Comparison of ENCODE assay signal across 13 mouse cellular contexts in the genomic region with DNA sequence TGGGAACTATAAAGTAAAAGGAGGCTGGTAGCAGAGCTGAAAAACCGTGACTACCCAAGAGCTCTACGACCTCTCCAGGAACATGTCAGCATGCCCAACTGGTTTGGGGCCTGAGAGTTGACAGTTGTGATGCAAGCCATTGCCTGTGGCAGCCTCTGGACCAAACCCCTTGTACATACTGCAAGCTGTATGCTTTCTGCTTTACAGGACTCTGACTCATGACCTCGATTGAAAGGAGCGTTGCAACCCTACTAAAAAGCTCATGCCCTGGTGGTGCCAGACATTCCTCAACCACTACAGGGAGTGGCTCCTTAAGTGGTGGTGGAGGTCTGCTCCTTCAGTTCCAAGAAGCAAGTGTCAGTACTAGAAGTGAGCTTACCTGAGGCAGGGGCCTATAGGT. TPM values are rescaled to one million over a fixed set of nuclear protein-coding genes. Genes with fewer than 3 reads are reported as not detected.
A peak's percentile ranks its signal among the peaks of the same experiment; 100 is the strongest.
DNase-seq lines count a peak whose midpoint lies in the region; ATAC-seq lines count a peak whose summit lies in the region.
"Had no signal": no experiment of that assay in that cellular context is flagged by ENCODE, and none has a peak within 500 bp of the region (broad histone marks: within the 10 kb centered on the region; RNA-seq: fewer than 3 reads in every experiment).

No protein-coding gene starts in this region.

- no peak overlapping the region for H3K9ac ChIP-seq in forebrain, embryonic 14.5 days (ENCODE audit: low read length)
- H3K9ac ChIP-seq in midbrain, embryonic 11.5 days (ENCODE audit: low read length), result no peak overlapping the region
- no peak overlapping the region for H3K9ac ChIP-seq in midbrain, embryonic 14.5 days (replicated peaks; ENCODE audit: low read length)
- H3K9ac ChIP-seq in hindbrain, embryonic 16.5 days (ENCODE audit: low read depth, low read length), result 0 out of 2 replicates have a peak overlapping the region, but pooled peaks have one; percentile 20
- H3K9ac ChIP-seq in stomach, embryonic 15.5 days, result no peak overlapping the region
- no peak overlapping the region for H3K9ac ChIP-seq in liver, embryonic 11.5 days (ENCODE audit: low read depth, low read length)
- H3K9ac ChIP-seq: liver, embryonic 13.5 days had no signal

- peaks cover 20% of the 10 kb centered on the region for H3K4me1 ChIP-seq in forebrain, embryonic 10.5 days
- 0 out of 2 replicates have a peak, but pooled peaks cover 2% of the 10 kb centered on the region for H3K4me1 ChIP-seq in forebrain, embryonic 14.5 days (ENCODE audit: control insufficient read depth, insufficient read depth, low read length)
- 0 out of 2 replicates have a peak, but pooled peaks cover 2% of the 10 kb centered on the region for H3K4me1 ChIP-seq in midbrain, embryonic 11.5 days (ENCODE audit: control insufficient read depth, insufficient read depth, low read length)
- H3K4me1 ChIP-seq in midbrain, embryonic 14.5 days (ENCODE audit: control insufficient read depth, insufficient read depth, low read length), result peaks cover 8% of the 10 kb centered on the region; the same call in 1 of the 2 replicates
- H3K4me1 ChIP-seq in hindbrain, embryonic 16.5 days (ENCODE audit: control insufficient read depth, insufficient read depth, low read depth, low read length), result peaks cover 7% of the 10 kb centered on the region
- peaks cover 13% of the 10 kb centered on the region for H3K4me1 ChIP-seq in stomach, embryonic 15.5 days
- H3K4me1 ChIP-seq in liver, embryonic 11.5 days (replicated peaks; ENCODE audit: control insufficient read depth, insufficient read depth, low read length), result 0 out of 2 replicates have a peak, but pooled peaks cover 3% of the 10 kb centered on the region

- no peak for ATAC-seq in forebrain, embryonic 14.5 days
- peak; percentile 14; the same call in 1 of the 2 replicates for ATAC-seq in midbrain, embryonic 11.5 days (ENCODE audit: low FRiP score)
- ATAC-seq in midbrain, embryonic 14.5 days (ENCODE audit: low FRiP score, low TSS enrichment), result no peak
- 0 out of 2 replicates have a peak, but pooled peaks have one; percentile 17 for ATAC-seq in hindbrain, embryonic 16.5 days
- ATAC-seq in stomach, embryonic 15.5 days (ENCODE audit: insufficient read depth, low FRiP score, low read depth), result peak; percentile 53
- ATAC-seq in megakaryocyte, adult 5-6 weeks (ENCODE audit: poor library complexity, severe bottlenecking), result no peak
- no peak for ATAC-seq in liver, embryonic 11.5 days (replicated peaks; ENCODE audit: low FRiP score)
- ATAC-seq: inflammation-experienced regulatory T-cells, adult 6 months had no signal

- 84% methylated on average over 4 of the region's 4 CpGs for WGBS in forebrain, embryonic 10.5 days
- 81% methylated on average over 4 of the region's 4 CpGs for WGBS in forebrain, embryonic 14.5 days
- WGBS in midbrain, embryonic 11.5 days, result 76% methylated on average over 4 of the region's 4 CpGs
- WGBS in midbrain, embryonic 14.5 days, result 83% methylated on average over 4 of the region's 4 CpGs
- WGBS in hindbrain, embryonic 16.5 days, result 68% methylated on average over 4 of the region's 4 CpGs
- 34% methylated on average over 4 of the region's 4 CpGs for WGBS in stomach, embryonic 15.5 days
- 59% methylated on average over 4 of the region's 4 CpGs for WGBS in liver, embryonic 11.5 days

- no peak overlapping the region for H3K4me2 ChIP-seq in forebrain, embryonic 14.5 days (ENCODE audit: low read length)
- H3K4me2 ChIP-seq in midbrain, embryonic 11.5 days, result no peak overlapping the region
- no peak overlapping the region for H3K4me2 ChIP-seq in midbrain, embryonic 14.5 days (ENCODE audit: low read length)
- no peak overlapping the region for H3K4me2 ChIP-seq in hindbrain, embryonic 16.5 days (ENCODE audit: low read length)
- no peak overlapping the region for H3K4me2 ChIP-seq in stomach, embryonic 15.5 days
- no peak overlapping the region for H3K4me2 ChIP-seq in liver, embryonic 11.5 days
- H3K4me2 ChIP-seq: liver, embryonic 13.5 days had no signal

- no peaks in the 10 kb centered on the region for H3K36me3 ChIP-seq in forebrain, embryonic 10.5 days (replicated peaks)
- H3K36me3 ChIP-seq in forebrain, embryonic 14.5 days (ENCODE audit: control insufficient read depth, insufficient read depth, low read length), result no peaks in the 10 kb centered on the region
- no peaks in the 10 kb centered on the region for H3K36me3 ChIP-seq in midbrain, embryonic 11.5 days (ENCODE audit: control insufficient read depth, insufficient read depth, low read length)
- no peaks in the 10 kb centered on the region for H3K36me3 ChIP-seq in midbrain, embryonic 14.5 days (ENCODE audit: control insufficient read depth, insufficient read depth, low read length)
- no peaks in the 10 kb centered on the region for H3K36me3 ChIP-seq in hindbrain, embryonic 16.5 days (ENCODE audit: control insufficient read depth, insufficient read depth, low read length)
- no peaks in the 10 kb centered on the region for H3K36me3 ChIP-seq in stomach, embryonic 15.5 days
- H3K36me3 ChIP-seq in liver, embryonic 11.5 days (ENCODE audit: control insufficient read depth, insufficient read depth, low read length), result no peaks in the 10 kb centered on the region; the same call in 1 of the 2 replicates
- H3K36me3 ChIP-seq: liver, embryonic 13.5 days had no signal

- DNase-seq in forebrain, embryonic 10.5 days (ENCODE audit: extremely low spot score, low spot score), result no peak
- no peak for DNase-seq in forebrain, embryonic 14.5 days (ENCODE audit: low spot score)
- DNase-seq in midbrain, embryonic 11.5 days (ENCODE audit: low spot score, missing footprints), result no peak
- no peak for DNase-seq in midbrain, embryonic 14.5 days
- DNase-seq in liver, embryonic 11.5 days (ENCODE audit: low spot score), result no peak
- DNase-seq: adrenal gland, postnatal 10 days; B cell, adult 2 months; liver, embryonic 13.5 days; thymus, adult 18-20 months had no signal

- H3K9me3 ChIP-seq in forebrain, embryonic 10.5 days, result peaks cover 6% of the 10 kb centered on the region
- H3K9me3 ChIP-seq in forebrain, embryonic 14.5 days (replicated peaks; ENCODE audit: control insufficient read depth, low read length), result 0 out of 2 replicates have a peak, but pooled peaks cover 3% of the 10 kb centered on the region
- no peaks in the 10 kb centered on the region; the same call in 1 of the 2 replicates for H3K9me3 ChIP-seq in midbrain, embryonic 11.5 days (ENCODE audit: control insufficient read depth, low read length)
- H3K9me3 ChIP-seq in midbrain, embryonic 14.5 days (ENCODE audit: control insufficient read depth, low read length), result no peaks in the 10 kb centered on the region
- H3K9me3 ChIP-seq in hindbrain, embryonic 16.5 days (ENCODE audit: control insufficient read depth, low read length), result peaks cover 2% of the 10 kb centered on the region; the same call in 1 of the 2 replicates
- H3K9me3 ChIP-seq in stomach, embryonic 15.5 days, result no peaks in the 10 kb centered on the region
- peaks cover 2% of the 10 kb centered on the region; the same call in 1 of the 2 replicates for H3K9me3 ChIP-seq in liver, embryonic 11.5 days (ENCODE audit: control insufficient read depth, low read length)
- H3K9me3 ChIP-seq: liver, embryonic 13.5 days had no signal

- H3K27me3 ChIP-seq in forebrain, embryonic 10.5 days (ENCODE audit: poor library complexity, severe bottlenecking), result no peaks in the 10 kb centered on the region
- no peaks in the 10 kb centered on the region for H3K27me3 ChIP-seq in forebrain, embryonic 14.5 days (replicated peaks; ENCODE audit: control insufficient read depth, insufficient read depth, low read length)
- H3K27me3 ChIP-seq in midbrain, embryonic 11.5 days (ENCODE audit: control insufficient read depth, insufficient read depth, low read length), result no peaks in the 10 kb centered on the region
- H3K27me3 ChIP-seq in midbrain, embryonic 14.5 days (ENCODE audit: control insufficient read depth, insufficient read depth, low read length), result no peaks in the 10 kb centered on the region
- H3K27me3 ChIP-seq in hindbrain, embryonic 16.5 days (replicated peaks; ENCODE audit: control insufficient read depth, insufficient read depth, low read length), result no peaks in the 10 kb centered on the region
- H3K27me3 ChIP-seq in stomach, embryonic 15.5 days (replicated peaks), result no peaks in the 10 kb centered on the region
- H3K27me3 ChIP-seq in liver, embryonic 11.5 days (replicated peaks; ENCODE audit: control insufficient read depth, insufficient read depth, low read length), result no peaks in the 10 kb centered on the region
- H3K27me3 ChIP-seq: liver, embryonic 13.5 days had no signal

- H3K27ac ChIP-seq in forebrain, embryonic 10.5 days, result peak overlapping the region; percentile 63
- H3K27ac ChIP-seq in forebrain, embryonic 14.5 days (ENCODE audit: low read depth, low read length), result no peak overlapping the region; the same call in 1 of the 2 replicates
- no peak overlapping the region for H3K27ac ChIP-seq in midbrain, embryonic 11.5 days (ENCODE audit: low read depth, low read length)
- H3K27ac ChIP-seq in midbrain, embryonic 14.5 days (replicated peaks; ENCODE audit: low read depth, low read length), result no peak overlapping the region
- peak overlapping the region; percentile 10; the same call in 1 of the 2 replicates for H3K27ac ChIP-seq in hindbrain, embryonic 16.5 days (ENCODE audit: low read depth, low read length)
- H3K27ac ChIP-seq in stomach, embryonic 15.5 days, result peak overlapping the region; percentile 86
- H3K27ac ChIP-seq in liver, embryonic 11.5 days (ENCODE audit: low read depth, low read length), result no peak overlapping the region
- H3K27ac ChIP-seq: liver, embryonic 13.5 days had no signal

- no peak overlapping the region for H3K4me3 ChIP-seq in forebrain, embryonic 10.5 days
- no peak overlapping the region for H3K4me3 ChIP-seq in forebrain, embryonic 14.5 days (ENCODE audit: low read depth, low read length)
- no peak overlapping the region for H3K4me3 ChIP-seq in midbrain, embryonic 11.5 days (ENCODE audit: low read depth, low read length)
- H3K4me3 ChIP-seq in midbrain, embryonic 14.5 days (replicated peaks; ENCODE audit: low read depth, low read length), result no peak overlapping the region
- H3K4me3 ChIP-seq in hindbrain, embryonic 16.5 days (ENCODE audit: low read length), result no peak overlapping the region
- no peak overlapping the region for H3K4me3 ChIP-seq in stomach, embryonic 15.5 days (replicated peaks)
- H3K4me3 ChIP-seq in liver, embryonic 11.5 days (ENCODE audit: low read depth, low read length), result no peak overlapping the region
- H3K4me3 ChIP-seq: liver, embryonic 13.5 days had no signal

RNA-seq across cellular contexts. Expression of a gene that starts 15.8 kb away (rescaled TPM):
- 828 and 834 TPM in 2 replicates for polyA plus RNA-seq in forebrain, embryonic 10.5 days (2016; fragmentation: Nextera tagmentation; extraction: Ambion mirVana)
- 136 and 139 TPM in 2 replicates for polyA plus RNA-seq in forebrain, embryonic 14.5 days (2014; fragmentation: Nextera tagmentation; extraction: Ambion mirVana)
- polyA plus RNA-seq in midbrain, embryonic 11.5 days (2014; fragmentation: Nextera tagmentation; extraction: Ambion mirVana), result 542 and 553 TPM in 2 replicates
- polyA plus RNA-seq in midbrain, embryonic 14.5 days (2014; fragmentation: Nextera tagmentation; extraction: Ambion mirVana), result 38.8 and 62.6 TPM in 2 replicates
- 54.2 and 66.2 TPM in 2 replicates for polyA plus RNA-seq in hindbrain, embryonic 16.5 days (2015; fragmentation: Nextera tagmentation; extraction: Ambion mirVana)
- 172 and 175 TPM in 2 replicates for polyA plus RNA-seq in stomach, embryonic 15.5 days (2015; fragmentation: Nextera tagmentation; extraction: Ambion mirVana)
- total RNA-seq in megakaryocyte, adult 5-6 weeks (2015), result 157 TPM in 2 replicates
- 134 and 135 TPM in 2 replicates for total RNA-seq in megakaryocyte, adult 5-6 weeks (2017)
- polyA plus RNA-seq in liver, embryonic 11.5 days (2014; fragmentation: Nextera tagmentation; extraction: Ambion mirVana), result 422 and 475 TPM in 2 replicates

RNA-seq across cellular contexts. Expression of a gene that starts 42.2 kb away (rescaled TPM):
- 0.40 and 0.79 TPM in 2 replicates for polyA plus RNA-seq in forebrain, embryonic 10.5 days (2016; fragmentation: Nextera tagmentation; extraction: Ambion mirVana)
- 1.2 and 1.7 TPM in 2 replicates for polyA plus RNA-seq in forebrain, embryonic 14.5 days (2014; fragmentation: Nextera tagmentation; extraction: Ambion mirVana)
- 0.57 and 1.7 TPM in 2 replicates for polyA plus RNA-seq in midbrain, embryonic 11.5 days (2014; fragmentation: Nextera tagmentation; extraction: Ambion mirVana)
- polyA plus RNA-seq in midbrain, embryonic 14.5 days (2014; fragmentation: Nextera tagmentation; extraction: Ambion mirVana), result 1.4 and 1.8 TPM in 2 replicates
- polyA plus RNA-seq in hindbrain, embryonic 16.5 days (2015; fragmentation: Nextera tagmentation; extraction: Ambion mirVana), result 1.5 and 1.6 TPM in 2 replicates
- polyA plus RNA-seq in stomach, embryonic 15.5 days (2015; fragmentation: Nextera tagmentation; extraction: Ambion mirVana), result 2.4 and 3.0 TPM in 2 replicates
- total RNA-seq in megakaryocyte, adult 5-6 weeks (2015), result not detected in 2 replicates
- not detected in 2 replicates for total RNA-seq in megakaryocyte, adult 5-6 weeks (2017)
- polyA plus RNA-seq in liver, embryonic 11.5 days (2014; fragmentation: Nextera tagmentation; extraction: Ambion mirVana), result 0.49 and 1.1 TPM in 2 replicates
- polyA plus RNA-seq: inflammation-experienced regulatory T-cells, adult 6 months had no signal

Comparison
In these comparisons a context has a peak if more than half of its experiments do, and no peak if none do; other contexts are left out.
1. H3K27ac ChIP-seq: peak in forebrain, embryonic 10.5 days (single experiment), hindbrain, embryonic 16.5 days (single experiment) and stomach, embryonic 15.5 days (single experiment); none in forebrain, embryonic 14.5 days (single experiment), midbrain, embryonic 11.5 days (single experiment), midbrain, embryonic 14.5 days (single experiment) and liver, embryonic 11.5 days (single experiment).
2. ATAC-seq: peak in midbrain, embryonic 11.5 days (single experiment), hindbrain, embryonic 16.5 days (single experiment) and stomach, embryonic 15.5 days (single experiment); none in forebrain, embryonic 14.5 days (single experiment), midbrain, embryonic 14.5 days (single experiment), megakaryocyte, adult 5-6 weeks (single experiment) and liver, embryonic 11.5 days (single experiment).